8 mouse cellular contexts compared by ENCODE assay signal in genomic region chr7:143296384-143296801, GRCm38 (mm10).
A peak's percentile ranks its signal among the peaks of the same experiment; 100 is the strongest.
DNase-seq lines count a peak whose midpoint lies in the region; ATAC-seq and TF ChIP-seq lines count a peak whose summit lies in the region.

No protein-coding gene starts in this region.

- H3K4me1 ChIP-seq in embryonic facial prominence, embryonic 13.5 days = peaks cover 22% of the 10 kb centered on the region
- H3K4me1 ChIP-seq in kidney, adult 2 months (ENCODE audit: control insufficient read depth, insufficient read depth, low read length) = no peaks in the 10 kb centered on the region
- H3K4me1 ChIP-seq in limb, embryonic 12.5 days (replicated peaks) = peaks cover 27% of the 10 kb centered on the region
- H3K4me1 ChIP-seq in midbrain, embryonic 15.5 days = peaks cover 20% of the 10 kb centered on the region
- H3K4me1 ChIP-seq in spleen, adult 2 months (ENCODE audit: control insufficient read depth, insufficient read depth, insufficient read length) = no peaks in the 10 kb centered on the region

- TF ChIP-seq CTCF in kidney, adult 2 months (conservative IDR thresholded peaks at IDR 0.05; ENCODE audit: insufficient read depth, insufficient read length, low read depth, low read length) = no peak
- TF ChIP-seq CTCF in spleen, adult 2 months (IDR thresholded peaks at IDR 0.05; ENCODE audit: extremely low read depth, insufficient read depth, insufficient read length, insufficient replicate concordance) = no peak

- no peaks in the 10 kb centered on the region for H3K27me3 ChIP-seq in embryonic facial prominence, embryonic 13.5 days
- H3K27me3 ChIP-seq in kidney, adult 2 months (replicated peaks; ENCODE audit: control insufficient read depth, insufficient read depth, low read length) = no peaks in the 10 kb centered on the region
- H3K27me3 ChIP-seq in limb, embryonic 12.5 days = no peaks in the 10 kb centered on the region
- no peaks in the 10 kb centered on the region for H3K27me3 ChIP-seq in midbrain, embryonic 15.5 days (replicated peaks)
- H3K27me3 ChIP-seq in spleen, adult 2 months (ENCODE audit: control insufficient read depth, insufficient read depth, low read length) = no peaks in the 10 kb centered on the region

- peak overlapping the region; percentile 61 for H3K4me2 ChIP-seq in embryonic facial prominence, embryonic 13.5 days
- H3K4me2 ChIP-seq in limb, embryonic 12.5 days = peak overlapping the region; percentile 63
- H3K4me2 ChIP-seq in midbrain, embryonic 15.5 days = peak overlapping the region; percentile 49

- H3K27ac ChIP-seq in embryonic facial prominence, embryonic 13.5 days = peak overlapping the region; percentile 77
- H3K27ac ChIP-seq in kidney, adult 2 months (ENCODE audit: insufficient read depth, low read depth, low read length) = no peak overlapping the region; the same call in 1 of the 2 replicates
- peak overlapping the region; percentile 80 for H3K27ac ChIP-seq in limb, embryonic 12.5 days
- H3K27ac ChIP-seq in midbrain, embryonic 15.5 days = peak overlapping the region; percentile 80
- H3K27ac ChIP-seq in spleen, adult 2 months (ENCODE audit: insufficient read depth, low read length) = peak overlapping the region; percentile 67; the same call in 1 of the 2 replicates

- peak overlapping the region; percentile 80 for H3K9ac ChIP-seq in embryonic facial prominence, embryonic 13.5 days
- peak overlapping the region; percentile 67 for H3K9ac ChIP-seq in limb, embryonic 12.5 days (replicated peaks)
- peak overlapping the region; percentile 37 for H3K9ac ChIP-seq in midbrain, embryonic 15.5 days

- 47% methylated on average over 17 of the region's 17 CpGs for WGBS in embryonic facial prominence, embryonic 13.5 days
- WGBS in kidney, adult 2 months = 38% methylated on average over 17 of the region's 17 CpGs
- 59% methylated on average over 17 of the region's 17 CpGs for WGBS in limb, embryonic 12.5 days
- WGBS in midbrain, embryonic 15.5 days = 56% methylated on average over 17 of the region's 17 CpGs
- whole genome bisulfite sequencing in spleen, adult 2 months = 45% methylated on average over 17 of the region's 17 CpGs

- peak; percentile 89 for ATAC-seq in embryonic facial prominence, embryonic 13.5 days (ENCODE audit: insufficient number of reproducible peaks, insufficient read depth, low FRiP score, low TSS enrichment, low read depth)
- ATAC-seq in limb, embryonic 12.5 days (ENCODE audit: insufficient number of reproducible peaks, insufficient read depth, low FRiP score, low TSS enrichment, low read depth) = peak; percentile 90
- ATAC-seq in midbrain, embryonic 15.5 days (replicated peaks) = peak; percentile 99

- TF ChIP-seq POLR2A in kidney, adult 2 months (IDR thresholded peaks at IDR 0.05; ENCODE audit: low read depth, low read length) = no peak
- TF ChIP-seq POLR2A in spleen, adult 2 months (IDR thresholded peaks at IDR 0.05; ENCODE audit: low read depth, low read length) = peak; percentile 81

- peaks cover 16% of the 10 kb centered on the region for H3K9me3 ChIP-seq in embryonic facial prominence, embryonic 13.5 days
- peaks cover 10% of the 10 kb centered on the region for H3K9me3 ChIP-seq in limb, embryonic 12.5 days
- no peaks in the 10 kb centered on the region for H3K9me3 ChIP-seq in midbrain, embryonic 15.5 days

- peak overlapping the region; percentile 65 for H3K4me3 ChIP-seq in embryonic facial prominence, embryonic 13.5 days
- peak overlapping the region; percentile 62 for H3K4me3 ChIP-seq in kidney, adult 2 months (ENCODE audit: insufficient read depth, low read depth, low read length)
- peak overlapping the region; percentile 53 for H3K4me3 ChIP-seq in limb, embryonic 12.5 days (replicated peaks)
- peak overlapping the region; percentile 46 for H3K4me3 ChIP-seq in midbrain, embryonic 15.5 days
- H3K4me3 ChIP-seq in spleen, adult 2 months (ENCODE audit: extremely low read depth, insufficient read depth, insufficient read length) = peak overlapping the region; percentile 66

- DNase-seq in 3134 (ENCODE audit: extremely low read depth, insufficient read length, low spot score) = peak; percentile 81
- peak; percentile 86 to 87 for DNase-seq in adrenal gland, postnatal 36 days
- peak; percentile 94 to 96 for DNase-seq in heart, adult 18-20 months
- peak; percentile 98 for DNase-seq in kidney, adult 2 months
- DNase-seq in spleen, adult 2 months (ENCODE audit: low read depth in 1 of 2, low spot score in 2 of 2) = peak; percentile 86 to 94

- no peaks in the 10 kb centered on the region for H3K36me3 ChIP-seq in embryonic facial prominence, embryonic 13.5 days
- H3K36me3 ChIP-seq in kidney, adult 2 months (ENCODE audit: control insufficient read depth, insufficient read depth, low read length) = no peaks in the 10 kb centered on the region
- H3K36me3 ChIP-seq in limb, embryonic 12.5 days = no peaks in the 10 kb centered on the region
- H3K36me3 ChIP-seq in midbrain, embryonic 15.5 days (replicated peaks) = no peaks in the 10 kb centered on the region
- no peaks in the 10 kb centered on the region for H3K36me3 ChIP-seq in spleen, adult 2 months (ENCODE audit: control insufficient read depth, insufficient read depth, low read length)
